Mouse (Mus musculus) skeletal muscle tissue, adult 2 months (tissue): Measurements from ENCODE around the gene Rhd.
"Not testable (repeated sequence)": the region's sequence is repeated elsewhere in the genome, so short reads cannot be mapped to it uniquely, and the experiment has no call there.

Experiments
- DNase-seq: peaks from one replicate; pipeline ENCODE4 v3.0.0-alpha.2; 2012; ENCODE audit warnings: low read depth, low spot score

Rhd gene

GRCm38 (mm10) chr4:134911406-134911805, 47.1 kb downstream of the Rhd start:
- DNase-seq = not testable (repeated sequence)

GRCm38 (mm10) chr4:134913413-134913812, 49.1 kb downstream of the Rhd start:
- no peak for DNase-seq

- DNase-seq = no peak
These were observed 50.0 kb downstream of the Rhd start for GRCm38 (mm10) chr4:134914122-134914863.

GRCm38 (mm10) chr4:134914864-134915209, 50.5 kb downstream of the Rhd start, which contains the start of gene Tmem50a:
TSS of gene Tmem50a (minus strand) at chr4:134915024.
- peak; percentile 91 for DNase-seq

- peak; percentile 58 for DNase-seq
These were observed 51.1 kb downstream of the Rhd start for GRCm38 (mm10) chr4:134915223-134916050.

GRCm38 (mm10) chr4:134917194-134917593, 52.9 kb downstream of the Rhd start:
- DNase-seq = no peak

GRCm38 (mm10) chr4:134918381-134918780, 54.0 kb downstream of the Rhd start:
- peak; percentile 93 for DNase-seq

- DNase-seq = no peak
These were observed 55.6 kb downstream of the Rhd start for GRCm38 (mm10) chr4:134919733-134920540.

- DNase-seq = no peak
These were observed 56.3 kb downstream of the Rhd start for GRCm38 (mm10) chr4:134920631-134921030.

- DNase-seq = no peak
These were observed 57.4 kb downstream of the Rhd start for GRCm38 (mm10) chr4:134921703-134922102.

GRCm38 (mm10) chr4:134922111-134922924, 58.0 kb downstream of the Rhd start:
- DNase-seq = no peak

GRCm38 (mm10) chr4:134922925-134923244, 58.5 kb downstream of the Rhd start:
- DNase-seq = peak; percentile 84

GRCm38 (mm10) chr4:134923258-134924018, 59.1 kb downstream of the Rhd start, which contains the start of gene Rsrp1:
TSS of gene Rsrp1 (plus strand) at chr4:134923592.
- DNase-seq = peak; percentile 100

GRCm38 (mm10) chr4:134924019-134924741, 59.8 kb downstream of the Rhd start:
- DNase-seq = peak; percentile 88

- DNase-seq = peak; percentile 89
These were observed 60.9 kb downstream of the Rhd start for GRCm38 (mm10) chr4:134925206-134925605.

GRCm38 (mm10) chr4:134927815-134928463, 63.6 kb downstream of the Rhd start:
- DNase-seq = no peak

GRCm38 (mm10) chr4:134928464-134928836, 64.1 kb downstream of the Rhd start:
- DNase-seq = no peak

GRCm38 (mm10) chr4:134929536-134929935, 65.2 kb downstream of the Rhd start:
- no peak for DNase-seq

GRCm38 (mm10) chr4:134930190-134930589, 65.9 kb downstream of the Rhd start:
- no peak for DNase-seq
